Mouse (Mus musculus): Measurements from ENCODE around the gene Rsbn1l. TPM values are rescaled to one million over a fixed set of nuclear protein-coding genes. Genes with fewer than 3 reads are reported as not detected.
A peak's percentile ranks its signal among the peaks of the same experiment; 100 is the strongest.

Gene Rsbn1l
- polyA plus RNA-seq, 1 experiment = 9.5 TPM

GRCm38 (mm10) chr5:20968493-20968892 is 12.3 kb upstream of the Rsbn1l start:
- TF ChIP-seq POLR2A (IDR thresholded peaks at IDR 0.05; ENCODE audit: borderline replicate concordance, extremely low read depth, insufficient read depth, insufficient read length, poor library complexity, severe bottlenecking) (no peak), CTCF (IDR thresholded peaks at IDR 0.05; ENCODE audit: borderline replicate concordance, extremely low read depth, insufficient read depth, insufficient read length) (no peak)
- DNase-seq (ENCODE audit: low read depth) = no peak

- TF ChIP-seq POLR2A (IDR thresholded peaks at IDR 0.05; ENCODE audit: borderline replicate concordance, extremely low read depth, insufficient read depth, insufficient read length, poor library complexity, severe bottlenecking) = no peak
- TF ChIP-seq CTCF (IDR thresholded peaks at IDR 0.05; ENCODE audit: borderline replicate concordance, extremely low read depth, insufficient read depth, insufficient read length) = no peak
- DNase-seq (ENCODE audit: low read depth) = peak; percentile 47
Observed at GRCm38 (mm10) chr5:20967942-20968341, 11.7 kb upstream of the Rsbn1l start.

GRCm38 (mm10) chr5:20964446-20964845 is 8.2 kb upstream of the Rsbn1l start:
- TF ChIP-seq POLR2A (IDR thresholded peaks at IDR 0.05; ENCODE audit: borderline replicate concordance, extremely low read depth, insufficient read depth, insufficient read length, poor library complexity, severe bottlenecking) (no peak), CTCF (IDR thresholded peaks at IDR 0.05; ENCODE audit: borderline replicate concordance, extremely low read depth, insufficient read depth, insufficient read length) (no peak)
- no peak for DNase-seq (ENCODE audit: low read depth)

- TF ChIP-seq POLR2A (IDR thresholded peaks at IDR 0.05; ENCODE audit: borderline replicate concordance, extremely low read depth, insufficient read depth, insufficient read length, poor library complexity, severe bottlenecking) = no peak
- TF ChIP-seq CTCF (IDR thresholded peaks at IDR 0.05; ENCODE audit: borderline replicate concordance, extremely low read depth, insufficient read depth, insufficient read length) = no peak
- DNase-seq (ENCODE audit: low read depth) = peak; percentile 92
Observed at GRCm38 (mm10) chr5:20963295-20963694, 7.1 kb upstream of the Rsbn1l start.

GRCm38 (mm10) chr5:20960927-20961326 is 4.7 kb upstream of the Rsbn1l start:
- TF ChIP-seq CTCF (IDR thresholded peaks at IDR 0.05; ENCODE audit: borderline replicate concordance, extremely low read depth, insufficient read depth, insufficient read length) = no peak
- TF ChIP-seq POLR2A (IDR thresholded peaks at IDR 0.05; ENCODE audit: borderline replicate concordance, extremely low read depth, insufficient read depth, insufficient read length, poor library complexity, severe bottlenecking) = no peak
- no peak for DNase-seq (ENCODE audit: low read depth)

GRCm38 (mm10) chr5:20955114-20955835 is 923 bp downstream of the Rsbn1l start:
- no peak for DNase-seq (ENCODE audit: low read depth)
- TF ChIP-seq POLR2A (IDR thresholded peaks at IDR 0.05; ENCODE audit: borderline replicate concordance, extremely low read depth, insufficient read depth, insufficient read length, poor library complexity, severe bottlenecking) (no peak), CTCF (IDR thresholded peaks at IDR 0.05; ENCODE audit: borderline replicate concordance, extremely low read depth, insufficient read depth, insufficient read length) (no peak)

- TF ChIP-seq CTCF (IDR thresholded peaks at IDR 0.05; ENCODE audit: borderline replicate concordance, extremely low read depth, insufficient read depth, insufficient read length) = no peak
- TF ChIP-seq POLR2A (IDR thresholded peaks at IDR 0.05; ENCODE audit: borderline replicate concordance, extremely low read depth, insufficient read depth, insufficient read length, poor library complexity, severe bottlenecking) = no peak
- DNase-seq (ENCODE audit: low read depth) = no peak
Observed at GRCm38 (mm10) chr5:20952337-20952925, 3.8 kb downstream of the Rsbn1l start.

GRCm38 (mm10) chr5:20951666-20952281 is 4.4 kb downstream of the Rsbn1l start:
- TF ChIP-seq POLR2A (IDR thresholded peaks at IDR 0.05; ENCODE audit: borderline replicate concordance, extremely low read depth, insufficient read depth, insufficient read length, poor library complexity, severe bottlenecking) (peak; percentile 75; the same call in 1 of the 2 replicates), CTCF (IDR thresholded peaks at IDR 0.05; ENCODE audit: borderline replicate concordance, extremely low read depth, insufficient read depth, insufficient read length) (no peak)
- DNase-seq (ENCODE audit: low read depth) = peak; percentile 98

- DNase-seq (ENCODE audit: low read depth) = peak; percentile 80
- no peak for TF ChIP-seq POLR2A (IDR thresholded peaks at IDR 0.05; ENCODE audit: borderline replicate concordance, extremely low read depth, insufficient read depth, insufficient read length, poor library complexity, severe bottlenecking)
Observed at GRCm38 (mm10) chr5:20950855-20951650, 5.1 kb downstream of the Rsbn1l start.

- TF ChIP-seq CTCF (IDR thresholded peaks at IDR 0.05; ENCODE audit: borderline replicate concordance, extremely low read depth, insufficient read depth, insufficient read length) (no peak), POLR2A (IDR thresholded peaks at IDR 0.05; ENCODE audit: borderline replicate concordance, extremely low read depth, insufficient read depth, insufficient read length, poor library complexity, severe bottlenecking) (no peak)
- no peak for DNase-seq (ENCODE audit: low read depth)
Observed at GRCm38 (mm10) chr5:20950516-20950854, 5.7 kb downstream of the Rsbn1l start.

- DNase-seq (ENCODE audit: low read depth) = peak; percentile 29
- TF ChIP-seq CTCF (IDR thresholded peaks at IDR 0.05; ENCODE audit: borderline replicate concordance, extremely low read depth, insufficient read depth, insufficient read length) = no peak
Observed at GRCm38 (mm10) chr5:20950093-20950492, 6.1 kb downstream of the Rsbn1l start.

All from brain, embryonic 14.5 days (tissue).